Mouse (Mus musculus): Measurements from ENCODE around the gene Mfrp.

The Mfrp gene

GRCm38 (mm10) chr9:44078955-44079756, 22.4 kb upstream of the Mfrp start:
- peak; percentile 89 for DNase-seq (ENCODE audit: low spot score)

GRCm38 (mm10) chr9:44079997-44080780, 21.3 kb upstream of the Mfrp start:
- DNase-seq (ENCODE audit: low spot score) = no peak

- DNase-seq (ENCODE audit: low spot score) = peak; percentile 40
These were observed 20.6 kb upstream of the Mfrp start for GRCm38 (mm10) chr9:44080953-44081352.

- no peak for DNase-seq (ENCODE audit: low spot score)
These were observed 19.9 kb upstream of the Mfrp start for GRCm38 (mm10) chr9:44081581-44081980.

GRCm38 (mm10) chr9:44082266-44082665, 19.3 kb upstream of the Mfrp start:
- no peak for DNase-seq (ENCODE audit: low spot score)

GRCm38 (mm10) chr9:44083392-44084121, 18.0 kb upstream of the Mfrp start:
- DNase-seq (ENCODE audit: low spot score) = no peak

GRCm38 (mm10) chr9:44084236-44084635, 17.3 kb upstream of the Mfrp start:
- DNase-seq (ENCODE audit: low spot score) = no peak

GRCm38 (mm10) chr9:44084659-44085229, 16.8 kb upstream of the Mfrp start:
- DNase-seq (ENCODE audit: low spot score) = peak; percentile 80

GRCm38 (mm10) chr9:44085276-44085675, 16.3 kb upstream of the Mfrp start:
- DNase-seq (ENCODE audit: low spot score) = no peak

- DNase-seq (ENCODE audit: low spot score) = no peak
These were observed 15.5 kb upstream of the Mfrp start for GRCm38 (mm10) chr9:44085741-44086665.

- DNase-seq (ENCODE audit: low spot score) = no peak
These were observed 14.6 kb upstream of the Mfrp start for GRCm38 (mm10) chr9:44086960-44087359.

- DNase-seq (ENCODE audit: low spot score) = peak; percentile 46
These were observed 13.6 kb upstream of the Mfrp start for GRCm38 (mm10) chr9:44087761-44088455.

- DNase-seq (ENCODE audit: low spot score) = no peak
These were observed 12.5 kb upstream of the Mfrp start for GRCm38 (mm10) chr9:44088877-44089608.

GRCm38 (mm10) chr9:44093612-44094503, 7.7 kb upstream of the Mfrp start:
- peak; percentile 48 for DNase-seq (ENCODE audit: low spot score)

GRCm38 (mm10) chr9:44094737-44095136, 6.8 kb upstream of the Mfrp start:
- DNase-seq (ENCODE audit: low spot score) = no peak

GRCm38 (mm10) chr9:44095781-44096180, 5.7 kb upstream of the Mfrp start:
- no peak for DNase-seq (ENCODE audit: low spot score)

- DNase-seq (ENCODE audit: low spot score) = peak; percentile 30
These were observed 5.0 kb upstream of the Mfrp start for GRCm38 (mm10) chr9:44096536-44096935.

GRCm38 (mm10) chr9:44104881-44105280, 3.4 kb downstream of the Mfrp start:
- no peak for DNase-seq (ENCODE audit: low spot score)

GRCm38 (mm10) chr9:44105781-44106180, 4.3 kb downstream of the Mfrp start:
- no peak for DNase-seq (ENCODE audit: low spot score)
